Mouse (Mus musculus): ENCODE results near the gene Gphb5.

GRCm38 (mm10) chr12:75397077-75397476, 19.5 kb downstream of the Gphb5 start:
- TF ChIP-seq POLR2A (IDR thresholded peaks at IDR 0.05; ENCODE audit: control insufficient read depth, low read depth, low read length) (no peak), CTCF (IDR thresholded peaks at IDR 0.05; ENCODE audit: control insufficient read depth, insufficient read depth, insufficient replicate concordance, low read depth, low read length) (no peak)

Data from testis, adult 2 months (tissue).